Mouse (Mus musculus): ENCODE data around the gene Rd3. TPM values are rescaled to one million over a fixed set of nuclear protein-coding genes. Genes with fewer than 3 reads are reported as not detected.

Gene Rd3
- total RNA-seq, 2 experiments from 2014 or later, result not detected

- DNase-seq (ENCODE audit: low spot score), result peak; percentile 84
Measured at GRCm38 (mm10) chr1:191963948-191964772, 13.0 kb upstream of the Rd3 start.

GRCm38 (mm10) chr1:191964773-191965481, 12.2 kb upstream of the Rd3 start:
- peak; percentile 81 for DNase-seq (ENCODE audit: low spot score)

GRCm38 (mm10) chr1:191969939-191970338, 7.2 kb upstream of the Rd3 start:
- no peak for DNase-seq (ENCODE audit: low spot score)

- no peak for DNase-seq (ENCODE audit: low spot score)
Measured at GRCm38 (mm10) chr1:191974509-191975405, 2.4 kb upstream of the Rd3 start.

- DNase-seq (ENCODE audit: low spot score), result no peak
Measured at GRCm38 (mm10) chr1:191981426-191982102, 4.4 kb downstream of the Rd3 start.

DNA sequence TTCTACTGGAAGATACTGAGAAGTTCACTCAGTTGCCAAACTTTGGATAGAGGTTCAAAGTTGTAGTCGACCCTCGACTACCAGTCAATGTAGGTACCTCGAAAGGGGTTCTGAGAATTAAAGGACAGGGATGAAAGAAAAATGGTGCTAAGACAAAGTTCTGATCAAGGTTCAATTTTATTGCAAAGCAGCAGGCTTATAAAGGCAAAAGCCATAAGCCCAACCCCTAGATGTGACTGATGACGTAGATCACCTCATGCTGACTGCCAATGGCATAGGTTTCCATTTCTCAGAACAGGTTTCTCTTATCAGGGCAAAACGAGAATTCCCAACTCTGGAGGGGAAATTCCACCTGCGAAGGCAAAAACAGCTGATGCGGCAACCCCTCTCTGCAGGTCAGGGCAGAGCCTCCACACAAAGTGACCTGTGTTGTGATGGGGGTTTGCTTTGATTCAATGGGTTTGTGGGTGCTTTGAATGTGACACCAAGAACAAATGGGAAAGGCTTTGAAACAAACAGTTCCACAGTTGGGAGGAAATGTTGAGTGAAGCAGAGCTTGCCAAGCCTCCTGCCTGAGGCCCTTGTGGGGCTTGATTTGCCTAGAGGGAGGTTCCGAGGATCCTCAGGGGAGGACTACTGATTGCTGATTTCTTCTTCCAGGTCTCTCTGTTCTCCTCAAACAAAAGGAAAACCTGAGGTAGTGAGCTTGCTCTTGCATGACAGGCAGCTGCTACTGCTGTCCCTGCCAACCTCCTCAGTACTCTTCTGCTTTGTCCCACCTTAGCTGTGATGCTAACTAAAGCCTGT, 9.7 kb downstream of the Rd3 start:
- no peak for DNase-seq (ENCODE audit: low spot score)

GRCm38 (mm10) chr1:191987481-191987769, 10.3 kb downstream of the Rd3 start:
- no peak for DNase-seq (ENCODE audit: low spot score)

- DNase-seq (ENCODE audit: low spot score), result no peak
Measured at GRCm38 (mm10) chr1:191988646-191989045, 11.5 kb downstream of the Rd3 start.

GRCm38 (mm10) chr1:191989060-191989459, 11.9 kb downstream of the Rd3 start:
- DNase-seq (ENCODE audit: low spot score), result no peak

GRCm38 (mm10) chr1:191989994-191990393, 12.8 kb downstream of the Rd3 start:
- peak; percentile 95 for DNase-seq (ENCODE audit: low spot score)

DNA sequence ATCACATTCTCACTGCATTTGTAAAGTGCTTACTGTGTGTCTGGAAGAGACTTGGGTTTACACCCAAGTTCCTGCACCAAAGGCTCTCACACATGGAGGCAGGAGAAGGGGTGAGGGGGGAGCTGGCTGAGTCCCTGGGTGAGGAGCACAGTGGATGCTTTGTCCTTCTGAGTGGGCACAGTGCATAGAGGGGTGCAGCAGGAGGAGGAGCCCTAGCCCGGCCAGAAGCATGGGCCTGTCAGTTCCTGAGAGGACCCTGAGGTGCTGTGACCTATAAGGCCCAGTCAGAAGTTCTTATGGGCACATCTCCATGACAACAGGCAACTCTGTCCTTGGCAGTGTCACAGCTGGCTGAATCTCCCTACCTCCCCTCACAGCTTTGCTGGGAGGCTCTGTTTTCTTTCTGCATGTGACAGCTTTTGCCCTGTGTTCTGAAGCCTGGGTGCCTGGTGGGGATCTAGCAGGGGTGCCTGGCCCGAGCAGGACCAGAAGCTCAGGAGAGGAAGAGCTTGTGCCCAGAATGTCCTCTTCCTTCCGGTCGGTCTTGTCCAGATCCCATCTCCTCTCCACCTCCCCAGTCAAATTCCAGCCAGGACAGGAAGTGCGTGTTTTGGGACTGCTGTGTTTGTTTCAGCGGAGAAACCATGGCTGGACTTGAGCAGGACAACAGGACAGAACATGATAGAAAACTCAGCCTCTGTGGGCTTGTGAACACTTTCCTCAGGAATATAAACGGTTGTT, 15.0 kb downstream of the Rd3 start:
- DNase-seq (ENCODE audit: low spot score), result no peak

GRCm38 (mm10) chr1:191994476-191994875, 17.3 kb downstream of the Rd3 start:
- no peak for DNase-seq (ENCODE audit: low spot score)

DNA sequence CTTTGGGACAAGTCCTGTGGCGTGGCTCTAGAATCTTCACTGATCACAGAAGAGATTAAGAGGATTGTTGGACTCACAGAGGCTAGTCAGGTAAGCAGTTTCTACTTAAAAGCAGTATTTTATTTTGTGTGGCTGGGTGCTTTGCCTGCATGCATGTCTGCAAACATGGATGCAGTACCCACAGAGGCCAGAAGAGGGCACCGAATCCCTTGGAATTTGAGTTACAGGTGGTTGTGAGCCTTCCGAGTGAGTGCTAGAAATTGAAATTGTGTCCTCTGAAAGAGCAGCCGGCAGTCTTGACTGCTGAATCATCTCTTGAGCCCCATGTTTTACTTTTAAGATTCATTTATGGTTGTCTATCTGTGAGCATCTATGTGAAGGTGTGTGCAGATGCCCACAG, 18.3 kb downstream of the Rd3 start:
- DNase-seq (ENCODE audit: low spot score), result peak; percentile 56

DNA sequence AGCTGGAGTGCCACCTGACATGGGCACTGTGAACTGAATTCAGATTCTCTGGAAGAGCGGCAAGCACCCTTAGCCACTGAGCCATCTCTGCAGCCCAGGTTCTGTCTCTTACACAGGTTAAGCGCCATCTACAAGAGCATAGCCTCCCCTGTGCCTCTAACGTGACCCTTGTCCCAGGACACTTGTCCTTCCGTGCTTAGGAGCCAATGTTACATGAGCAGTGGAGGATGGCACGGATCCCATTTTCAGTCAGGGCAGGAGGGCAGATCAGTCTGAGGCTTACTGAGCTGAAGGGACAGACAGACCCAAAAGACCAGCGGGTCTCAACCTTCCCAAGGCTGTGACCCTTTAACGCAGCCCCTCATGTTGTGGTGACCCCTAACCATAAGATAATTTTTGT, 18.7 kb downstream of the Rd3 start:
- no peak for DNase-seq (ENCODE audit: low spot score)

- no peak for DNase-seq (ENCODE audit: low spot score)
Measured at GRCm38 (mm10) chr1:191996621-191997185, 19.5 kb downstream of the Rd3 start.

DNA sequence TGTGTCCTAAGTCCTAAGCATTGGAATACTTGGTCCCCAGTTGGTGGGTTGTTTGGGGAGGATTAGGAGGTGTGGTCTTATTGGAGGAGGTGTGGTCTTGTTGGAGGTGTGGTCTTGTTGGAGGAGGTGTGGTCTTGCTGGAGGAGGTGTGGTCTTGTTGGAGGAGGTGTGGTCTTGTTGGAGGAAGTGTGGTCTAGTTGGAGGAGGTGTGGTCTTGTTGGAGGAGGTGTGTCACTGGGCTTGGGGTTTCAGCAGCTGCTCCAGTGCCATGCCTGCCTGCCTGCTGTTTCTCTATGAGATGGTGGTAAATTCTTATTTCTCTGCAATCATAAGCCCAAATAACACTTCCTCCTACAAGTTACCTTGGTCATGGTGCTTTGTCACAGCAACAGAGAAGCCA, 21.9 kb downstream of the Rd3 start:
- no peak for DNase-seq (ENCODE audit: low spot score)
